Mouse (Mus musculus): ENCODE measurements around the gene Gm266. TPM values are rescaled to one million over a fixed set of nuclear protein-coding genes. Genes with fewer than 3 reads are reported as not detected.
"Not testable (repeated sequence)": the region's sequence is repeated elsewhere in the genome, so short reads cannot be mapped to it uniquely, and the experiment has no call there.

Gene Gm266
- polyA plus RNA-seq, 1 experiment = 0.64 TPM

- H3K27ac ChIP-seq (ENCODE audit: insufficient read depth, low read length) = no peak overlapping the region
- WGBS = 59% methylated on average over 7 of the region's 7 CpGs
- H3K4me3 ChIP-seq (ENCODE audit: extremely low read depth, insufficient read depth, insufficient read length) = no peak overlapping the region
- no peak for DNase-seq (ENCODE audit: low read depth in 1 of 2, low spot score in 2 of 2)
- no peaks in the 10 kb centered on the region for H3K27me3 ChIP-seq (ENCODE audit: control insufficient read depth, insufficient read depth, low read length)
- H3K4me1 ChIP-seq (ENCODE audit: control insufficient read depth, insufficient read depth, insufficient read length) = no peaks in the 10 kb centered on the region
- TF ChIP-seq POLR2A (IDR thresholded peaks at IDR 0.05; ENCODE audit: low read depth, low read length) = no peak
- no peak for TF ChIP-seq CTCF (IDR thresholded peaks at IDR 0.05; ENCODE audit: extremely low read depth, insufficient read depth, insufficient read length, insufficient replicate concordance)
- no peaks in the 10 kb centered on the region for H3K36me3 ChIP-seq (ENCODE audit: control insufficient read depth, insufficient read depth, low read length)
Measured at GRCm38 (mm10) chr12:111514874-111515649, 29.4 kb upstream of the Gm266 start.

GRCm38 (mm10) chr12:111514231-111514792 is 28.7 kb upstream of the Gm266 start:
- Histone ChIP-seq H3K36me3 (ENCODE audit: control insufficient read depth, insufficient read depth, low read length) (no peaks in the 10 kb centered on the region), H3K27ac (ENCODE audit: insufficient read depth, low read length) (no peak overlapping the region), H3K27me3 (ENCODE audit: control insufficient read depth, insufficient read depth, low read length) (no peaks in the 10 kb centered on the region), H3K4me3 (ENCODE audit: extremely low read depth, insufficient read depth, insufficient read length) (no peak overlapping the region), H3K4me1 (ENCODE audit: control insufficient read depth, insufficient read depth, insufficient read length) (no peaks in the 10 kb centered on the region)
- WGBS = 76% methylated on average over 7 of the region's 7 CpGs
- DNase-seq (ENCODE audit: low read depth in 1 of 2, low spot score in 2 of 2) = no peak
- TF ChIP-seq POLR2A (IDR thresholded peaks at IDR 0.05; ENCODE audit: low read depth, low read length) (no peak), CTCF (IDR thresholded peaks at IDR 0.05; ENCODE audit: extremely low read depth, insufficient read depth, insufficient read length, insufficient replicate concordance) (no peak)

GRCm38 (mm10) chr12:111513673-111514072 is 28.1 kb upstream of the Gm266 start:
- H3K27ac ChIP-seq (ENCODE audit: insufficient read depth, low read length) = no peak overlapping the region
- H3K4me1 ChIP-seq (ENCODE audit: control insufficient read depth, insufficient read depth, insufficient read length) = no peaks in the 10 kb centered on the region
- TF ChIP-seq POLR2A (IDR thresholded peaks at IDR 0.05; ENCODE audit: low read depth, low read length) (no peak), CTCF (IDR thresholded peaks at IDR 0.05; ENCODE audit: extremely low read depth, insufficient read depth, insufficient read length, insufficient replicate concordance) (no peak)
- no peak overlapping the region for H3K4me3 ChIP-seq (ENCODE audit: extremely low read depth, insufficient read depth, insufficient read length)
- WGBS = 91% methylated on average over 5 of the region's 5 CpGs
- DNase-seq (ENCODE audit: low read depth in 1 of 2, low spot score in 2 of 2) = no peak
- H3K27me3 ChIP-seq (ENCODE audit: control insufficient read depth, insufficient read depth, low read length) = no peaks in the 10 kb centered on the region
- H3K36me3 ChIP-seq (ENCODE audit: control insufficient read depth, insufficient read depth, low read length) = no peaks in the 10 kb centered on the region

GRCm38 (mm10) chr12:111512572-111513063 is 27.0 kb upstream of the Gm266 start:
- 94% methylated on average over 12 of the region's 12 CpGs for WGBS
- TF ChIP-seq CTCF (IDR thresholded peaks at IDR 0.05; ENCODE audit: extremely low read depth, insufficient read depth, insufficient read length, insufficient replicate concordance) (no peak), POLR2A (IDR thresholded peaks at IDR 0.05; ENCODE audit: low read depth, low read length) (no peak)

GRCm38 (mm10) chr12:111508438-111508837 is 22.8 kb upstream of the Gm266 start:
- not testable (repeated sequence) for H3K27ac ChIP-seq (ENCODE audit: insufficient read depth, low read length); DNase-seq (ENCODE audit: low read depth in 1 of 2, low spot score in 2 of 2); H3K4me3 ChIP-seq (ENCODE audit: extremely low read depth, insufficient read depth, insufficient read length); H3K27me3 ChIP-seq (ENCODE audit: control insufficient read depth, insufficient read depth, low read length); H3K4me1 ChIP-seq (ENCODE audit: control insufficient read depth, insufficient read depth, insufficient read length); H3K36me3 ChIP-seq (ENCODE audit: control insufficient read depth, insufficient read depth, low read length)
- WGBS = 76% methylated on average over 3 of the region's 3 CpGs

More at GRCm38 (mm10) chr12:111512572-111513063, 27.0 kb upstream of the Gm266 start:
- no peaks in the 10 kb centered on the region for H3K36me3 ChIP-seq (ENCODE audit: control insufficient read depth, insufficient read depth, low read length)
- H3K4me1 ChIP-seq (ENCODE audit: control insufficient read depth, insufficient read depth, insufficient read length) = no peaks in the 10 kb centered on the region
- H3K27me3 ChIP-seq (ENCODE audit: control insufficient read depth, insufficient read depth, low read length) = no peaks in the 10 kb centered on the region
- no peak for DNase-seq (ENCODE audit: low read depth in 1 of 2, low spot score in 2 of 2)
- no peak overlapping the region for H3K4me3 ChIP-seq (ENCODE audit: extremely low read depth, insufficient read depth, insufficient read length)
- H3K27ac ChIP-seq (ENCODE audit: insufficient read depth, low read length) = no peak overlapping the region

- no peaks in the 10 kb centered on the region for H3K27me3 ChIP-seq (ENCODE audit: control insufficient read depth, insufficient read depth, low read length)
- TF ChIP-seq POLR2A (IDR thresholded peaks at IDR 0.05; ENCODE audit: low read depth, low read length) (no peak), CTCF (IDR thresholded peaks at IDR 0.05; ENCODE audit: extremely low read depth, insufficient read depth, insufficient read length, insufficient replicate concordance) (no peak)
- H3K4me3 ChIP-seq (ENCODE audit: extremely low read depth, insufficient read depth, insufficient read length) = no peak overlapping the region
- no peak for DNase-seq (ENCODE audit: low read depth in 1 of 2, low spot score in 2 of 2)
- 88% methylated on average over 10 of the region's 10 CpGs for WGBS
- no peaks in the 10 kb centered on the region for H3K36me3 ChIP-seq (ENCODE audit: control insufficient read depth, insufficient read depth, low read length)
- no peak overlapping the region for H3K27ac ChIP-seq (ENCODE audit: insufficient read depth, low read length)
- no peaks in the 10 kb centered on the region for H3K4me1 ChIP-seq (ENCODE audit: control insufficient read depth, insufficient read depth, insufficient read length)
Measured at GRCm38 (mm10) chr12:111507962-111508361, 22.3 kb upstream of the Gm266 start.

- TF ChIP-seq POLR2A (IDR thresholded peaks at IDR 0.05; ENCODE audit: low read depth, low read length) (no peak), CTCF (IDR thresholded peaks at IDR 0.05; ENCODE audit: extremely low read depth, insufficient read depth, insufficient read length, insufficient replicate concordance) (no peak)
- no peaks in the 10 kb centered on the region for H3K4me1 ChIP-seq (ENCODE audit: control insufficient read depth, insufficient read depth, insufficient read length)
- H3K36me3 ChIP-seq (ENCODE audit: control insufficient read depth, insufficient read depth, low read length) = no peaks in the 10 kb centered on the region
- no peak for DNase-seq (ENCODE audit: low read depth in 1 of 2, low spot score in 2 of 2)
- no peak overlapping the region for H3K4me3 ChIP-seq (ENCODE audit: extremely low read depth, insufficient read depth, insufficient read length)
- no peaks in the 10 kb centered on the region for H3K27me3 ChIP-seq (ENCODE audit: control insufficient read depth, insufficient read depth, low read length)
- WGBS = 67% methylated on average over 5 of the region's 5 CpGs
- no peak overlapping the region for H3K27ac ChIP-seq (ENCODE audit: insufficient read depth, low read length)
Measured at GRCm38 (mm10) chr12:111507001-111507400, 21.4 kb upstream of the Gm266 start.
